Mouse (Mus musculus) induced T-regulatory cell, adult 2 months (primary cell): ENCODE data around the gene Gldc.

ENCODE experiments used
- DNase-seq: peaks from one replicate; pipeline ENCODE4 v3.0.0-alpha.2; 2012; ENCODE audit warnings: low read depth

Gene Gldc

GRCm38 (mm10) chr19:30107221-30107845 lies 67.9 kb downstream of the Gldc start:
- DNase-seq: no peak

DNA sequence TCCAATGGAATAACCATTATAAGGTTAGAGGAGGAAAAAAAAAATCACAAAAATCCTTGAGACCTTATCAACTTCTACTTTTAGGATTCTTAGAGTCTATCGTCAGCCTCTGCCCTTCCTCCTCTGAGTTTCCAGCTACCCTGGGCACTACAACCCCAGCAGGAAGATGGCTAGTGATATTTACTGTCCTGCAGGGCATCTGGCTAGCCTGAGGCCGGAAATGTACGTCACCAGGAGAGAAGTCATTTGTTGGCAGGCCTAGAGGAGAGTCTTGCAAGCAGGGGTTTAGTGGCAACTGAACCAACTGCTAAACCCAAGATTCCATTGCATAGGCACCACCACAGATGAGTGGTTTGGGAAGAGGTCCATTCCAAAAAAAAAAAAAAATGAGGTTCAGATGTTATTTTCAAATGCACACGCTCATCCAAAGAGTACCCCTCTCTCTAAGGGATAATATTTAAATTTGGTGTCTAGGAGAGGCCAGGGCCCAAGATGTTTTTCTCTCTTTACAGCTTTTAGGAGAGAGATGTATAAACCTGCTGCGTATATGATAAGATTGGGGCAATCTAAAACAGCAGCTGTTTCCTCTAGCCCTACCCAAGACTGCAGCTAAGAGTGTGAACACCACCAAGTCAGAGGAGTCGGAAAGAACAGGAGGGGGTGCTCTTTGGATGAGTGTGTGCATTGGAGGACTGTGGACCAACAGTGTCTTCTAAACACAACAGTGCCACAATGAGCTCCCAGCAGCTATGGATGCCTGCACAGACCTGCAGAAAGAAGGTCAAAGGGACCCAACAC lies 70.0 kb downstream of the Gldc start:
- no peak for DNase-seq

DNA sequence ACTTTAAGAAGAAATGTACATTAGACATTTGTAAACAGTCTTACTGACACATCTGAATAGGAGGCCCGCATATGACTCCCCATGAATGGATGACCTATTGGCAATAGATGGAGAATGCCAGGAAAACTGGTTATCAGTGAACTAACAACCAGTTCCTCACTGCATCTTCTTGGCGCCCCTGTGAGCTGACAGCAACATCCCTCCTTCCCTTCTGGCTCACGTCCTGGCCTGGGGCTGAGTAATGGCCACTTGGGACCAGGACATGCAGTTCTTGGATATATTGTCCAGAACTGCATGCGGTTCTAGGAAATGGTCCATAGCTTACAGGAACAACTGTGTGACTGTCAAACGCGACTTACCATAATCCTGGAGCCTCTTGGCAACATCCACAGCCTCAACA lies 72.6 kb downstream of the Gldc start:
- no peak for DNase-seq

- DNase-seq: no peak
Measured at GRCm38 (mm10) chr19:30100571-30100970, 74.7 kb downstream of the Gldc start.

GRCm38 (mm10) chr19:30097039-30097438 lies 78.2 kb downstream of the Gldc start:
- DNase-seq: no peak

DNA sequence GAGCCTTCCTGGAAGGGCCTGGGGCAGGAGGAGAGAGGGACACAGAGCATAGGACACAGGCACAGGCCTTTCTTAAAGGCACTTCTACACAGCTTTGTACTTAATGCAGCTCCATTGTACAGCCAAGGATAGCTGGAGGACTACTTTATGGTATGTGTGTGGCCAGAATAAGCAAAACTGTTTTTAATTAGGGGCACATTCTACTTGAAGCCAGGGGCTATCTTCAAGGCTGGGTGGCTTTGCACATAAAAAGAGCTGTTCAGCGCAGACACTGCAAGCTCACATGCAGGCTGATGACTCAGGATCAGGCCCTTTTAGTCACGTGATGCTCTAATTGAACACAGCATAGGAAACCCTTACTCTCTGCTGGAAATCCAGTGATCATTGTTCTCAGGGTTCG lies 79.0 kb downstream of the Gldc start:
- DNase-seq: no peak

- no peak for DNase-seq
Measured at GRCm38 (mm10) chr19:30091644-30092295, 83.5 kb downstream of the Gldc start.

DNA sequence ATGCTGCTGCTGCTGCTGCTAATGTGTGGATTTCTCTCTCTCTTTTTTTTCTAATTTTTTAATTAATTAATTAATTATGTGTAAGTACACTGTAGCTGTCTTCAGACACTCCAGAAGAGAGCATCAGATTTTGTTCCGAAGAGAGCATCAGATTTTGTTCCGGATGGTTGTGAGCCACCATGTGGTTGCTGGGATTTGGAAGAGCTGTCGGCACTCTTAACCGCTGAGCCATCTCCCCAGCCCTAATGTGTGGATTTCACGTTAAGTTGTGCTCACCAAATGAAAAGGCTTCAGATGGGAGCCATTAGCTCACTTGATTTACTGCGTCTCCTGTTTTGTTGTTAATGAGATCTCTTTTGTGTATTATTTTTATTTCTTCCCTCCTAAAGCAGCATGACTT lies 85.1 kb downstream of the Gldc start:
- no peak for DNase-seq

DNA sequence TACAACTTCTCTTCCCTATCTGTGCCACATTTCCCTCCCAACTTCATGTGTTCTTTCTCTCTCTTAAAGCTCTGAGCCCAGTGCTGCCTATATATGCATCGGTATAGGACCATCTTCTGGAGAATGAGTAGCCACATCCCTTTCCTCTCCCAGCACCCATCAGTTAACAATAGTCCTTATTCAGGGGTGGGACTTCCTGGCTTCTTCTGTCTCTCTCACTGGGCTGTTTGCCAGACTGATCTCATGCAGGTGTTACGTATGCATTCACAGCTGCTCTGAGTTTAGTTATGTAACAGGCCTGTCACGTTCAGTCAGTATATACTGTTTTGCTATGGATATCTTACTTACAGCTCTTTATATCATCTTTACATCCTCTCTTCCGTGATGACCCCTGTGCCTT lies 109.4 kb downstream of the Gldc start:
- no peak for DNase-seq

GRCm38 (mm10) chr19:30054218-30054617 lies 121.0 kb downstream of the Gldc start:
- no peak for DNase-seq

- DNase-seq: no peak
Measured at GRCm38 (mm10) chr19:30051479-30051878, 123.8 kb downstream of the Gldc start.

DNA sequence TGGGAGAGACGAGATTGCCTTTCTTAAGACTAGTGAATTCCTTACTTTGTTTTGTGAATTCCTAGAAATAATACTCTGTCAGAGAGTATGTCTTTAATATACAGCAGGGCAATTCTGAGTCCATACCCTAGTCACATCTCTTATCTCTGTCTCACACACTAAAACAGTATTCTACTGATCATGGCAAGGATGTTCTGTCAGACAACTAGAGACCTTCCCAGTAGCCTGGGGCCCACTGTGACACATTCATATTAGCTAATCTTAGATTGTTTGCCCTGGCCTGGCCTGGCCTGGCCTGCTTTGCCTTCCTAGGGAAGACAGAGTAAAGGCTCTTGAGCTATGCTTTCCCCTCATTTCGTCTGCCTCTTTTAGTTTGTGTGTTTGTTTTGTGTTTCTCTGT lies 124.6 kb downstream of the Gldc start:
- DNase-seq: no peak
